Mouse (Mus musculus) layer of hippocampus, postnatal 36 days (tissue): ENCODE data around the gene Kmt5a. TPM values are rescaled to one million over a fixed set of nuclear protein-coding genes. Genes with fewer than 3 reads are reported as not detected.
A peak's percentile ranks its signal among the peaks of the same experiment; 100 is the strongest.
"Not testable (repeated sequence)": the region's sequence is repeated elsewhere in the genome, so short reads cannot be mapped to it uniquely, and the experiment has no call there.

Experiments
- DNase-seq, 2 experiments: peaks; one replicate each; pipeline ENCODE4 v3.0.0; 2022
- total RNA-seq, 2 experiments: library from RNA; stranded (reverse); gene quantifications; 2 replicates each; pipeline ENCODE4 v1.2.3; 2021

Gene Kmt5a
- total RNA-seq, 2 experiments from 2014 or later = 63.9 to 78.5 TPM

GRCm38 (mm10) chr5:124483655-124484396 lies 44.1 kb downstream of the Kmt5a start:
- DNase-seq = no peak

- no peak for DNase-seq
Observed at GRCm38 (mm10) chr5:124485654-124486053, 45.9 kb downstream of the Kmt5a start.

GRCm38 (mm10) chr5:124488885-124489284 lies 49.2 kb downstream of the Kmt5a start:
- DNase-seq = no peak

- no peak for DNase-seq
Observed at GRCm38 (mm10) chr5:124491732-124492131, 52.0 kb downstream of the Kmt5a start.

- DNase-seq = no peak
Observed at GRCm38 (mm10) chr5:124492618-124493017, 52.9 kb downstream of the Kmt5a start.

- DNase-seq = no peak
Observed at GRCm38 (mm10) chr5:124493455-124493854, 53.7 kb downstream of the Kmt5a start.

GRCm38 (mm10) chr5:124495547-124495946 lies 55.8 kb downstream of the Kmt5a start:
- no peak for DNase-seq

GRCm38 (mm10) chr5:124496614-124497514 lies 57.1 kb downstream of the Kmt5a start:
- no peak for DNase-seq

GRCm38 (mm10) chr5:124498221-124498876 lies 58.6 kb downstream of the Kmt5a start:
- DNase-seq = no peak

GRCm38 (mm10) chr5:124499001-124499400 lies 59.3 kb downstream of the Kmt5a start:
- no peak for DNase-seq

GRCm38 (mm10) chr5:124500037-124500436 lies 60.3 kb downstream of the Kmt5a start:
- not testable (repeated sequence) for DNase-seq

GRCm38 (mm10) chr5:124500573-124500972 lies 60.8 kb downstream of the Kmt5a start:
- no peak for DNase-seq

- no peak for DNase-seq
Observed at GRCm38 (mm10) chr5:124501541-124501940, 61.8 kb downstream of the Kmt5a start.

GRCm38 (mm10) chr5:124503742-124504141 lies 64.0 kb downstream of the Kmt5a start:
- DNase-seq = peak; percentile 77 to 82

- no peak for DNase-seq
Observed at GRCm38 (mm10) chr5:124505235-124505634, 65.5 kb downstream of the Kmt5a start.

- no peak for DNase-seq
Observed at GRCm38 (mm10) chr5:124506731-124507359, 67.1 kb downstream of the Kmt5a start.

GRCm38 (mm10) chr5:124509200-124509599 lies 69.5 kb downstream of the Kmt5a start:
- DNase-seq = no peak

GRCm38 (mm10) chr5:124509742-124510237 lies 70.1 kb downstream of the Kmt5a start:
- no peak for DNase-seq

- no peak for DNase-seq
Observed at GRCm38 (mm10) chr5:124510536-124511050, 70.9 kb downstream of the Kmt5a start.
